Mouse (Mus musculus) midbrain, embryonic 12.5 days (tissue): ENCODE results near the gene Kctd17. TPM values are rescaled to one million over a fixed set of nuclear protein-coding genes. Genes with fewer than 3 reads are reported as not detected.

Experiments
- ATAC-seq: fragments of 200-750 bp; cut with Nextera tagmentation; 2 replicates; pipeline ENCODE4 v1.8.0; 2017; ENCODE audit warnings: low read depth, moderate TSS enrichment, moderate library complexity; ENCODE audit not compliant: low FRiP score
- H3K27ac ChIP-seq: fragments of 300-500 bp; sonication (generic); replicated peaks from 2 replicates; pipeline ENCODE4 v1.5.1; 2016; ENCODE audit warnings: mild to moderate bottlenecking
- H3K27me3 ChIP-seq: fragments of 300-500 bp; sonication (generic); 2 replicates; pipeline ENCODE4 v1.6.1; 2016; ENCODE audit warnings: mild to moderate bottlenecking
- H3K36me3 ChIP-seq: fragments of 300-500 bp; sonication (generic); 2 replicates; pipeline ENCODE4 v1.6.1; 2016
- H3K4me1 ChIP-seq: fragments of 300-500 bp; sonication (generic); 2 replicates; pipeline ENCODE4 v1.6.1; 2016
- H3K4me2 ChIP-seq: fragments of 300-500 bp; sonication (generic); replicated peaks from 2 replicates; pipeline ENCODE4 v1.6.1; 2016; ENCODE audit warnings: mild to moderate bottlenecking, moderate library complexity
- H3K4me3 ChIP-seq: fragments of 300-500 bp; sonication (generic); 2 replicates; pipeline ENCODE4 v1.5.1; 2016; ENCODE audit warnings: mild to moderate bottlenecking
- H3K9ac ChIP-seq: fragments of 300-500 bp; sonication (generic); replicated peaks from 2 replicates; pipeline ENCODE4 v1.6.1; 2016; ENCODE audit warnings: mild to moderate bottlenecking, moderate library complexity
- H3K9me3 ChIP-seq: fragments of 300-500 bp; sonication (generic); 2 replicates; pipeline ENCODE4 v1.6.1; 2016; ENCODE audit warnings: mild to moderate bottlenecking
- WGBS: fragments of 180-500 bp; shearing (Covaris S2); methylation state at CpG from one replicate; pipeline ENCODE4 v1.1.7; 2016; 5-methylcytosine and 5-hydroxymethylcytosine counted together
- polyA plus RNA-seq: library from polyadenylated mRNA; unstranded; fragments of >200 nt; fragmentation: Nextera tagmentation; extraction: Ambion mirVana; gene quantifications from 2 replicates; pipeline ENCODE4 v1.2.1, GENCODE M21; 2016

Kctd17 gene
- polyA plus RNA-seq, 1 experiment from 2014 or later, result 76.1 TPM

DNA sequence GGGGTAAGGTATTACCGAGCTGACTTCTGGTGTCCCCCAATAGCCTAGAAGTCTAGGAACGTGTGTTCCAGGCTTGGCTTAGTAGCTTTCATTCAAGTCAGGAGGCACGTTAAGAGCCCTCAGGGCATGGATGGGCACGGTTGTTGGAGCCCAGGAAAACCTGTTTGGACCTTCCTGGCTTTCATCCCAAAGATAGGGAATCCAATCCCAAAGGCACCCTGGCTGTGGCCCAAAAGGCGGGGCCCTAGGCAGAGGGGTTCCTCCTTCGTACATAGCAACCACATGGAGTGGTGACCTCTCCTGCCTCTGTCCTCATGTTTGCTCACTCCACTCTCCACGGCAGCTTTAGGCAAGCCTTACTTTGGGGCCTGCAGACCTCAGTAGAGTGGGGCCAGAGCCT is 25.9 kb upstream of the Kctd17 start:
- no peak overlapping the region for H3K9ac ChIP-seq
- ATAC-seq, result no peak
- H3K27me3 ChIP-seq, result peaks cover 9% of the 10 kb centered on the region; the same call in 1 of the 2 replicates
- no peaks in the 10 kb centered on the region for H3K9me3 ChIP-seq
- no peak overlapping the region for H3K4me2 ChIP-seq
- peaks cover 23% of the 10 kb centered on the region for H3K4me1 ChIP-seq
- no peak overlapping the region for H3K27ac ChIP-seq
- H3K36me3 ChIP-seq, result no peaks in the 10 kb centered on the region
- H3K4me3 ChIP-seq, result no peak overlapping the region
- 86% methylated on average over 7 of the region's 7 CpGs for WGBS

DNA sequence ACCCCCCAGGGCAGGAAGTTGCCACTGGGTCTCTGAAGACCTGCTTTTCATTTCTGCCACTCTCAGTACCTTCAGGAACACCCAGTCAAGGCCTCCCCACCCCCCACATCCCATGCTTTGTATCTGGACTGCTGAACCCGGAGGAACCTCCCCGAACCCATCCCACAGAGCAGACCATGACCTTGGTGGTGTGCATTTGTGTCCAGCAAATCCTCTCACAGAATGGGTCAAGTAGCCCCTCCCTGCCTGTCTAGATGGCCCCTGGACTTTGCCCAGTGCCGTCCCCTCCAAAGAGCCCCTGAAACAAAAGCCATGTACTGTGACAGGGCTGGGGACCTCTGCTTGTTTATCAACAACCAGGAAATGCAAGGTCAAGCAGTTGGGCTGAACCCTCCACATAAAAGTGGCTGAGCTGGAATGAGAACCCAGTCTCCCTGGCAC is 25.0 kb upstream of the Kctd17 start:
- no peak overlapping the region for H3K27ac ChIP-seq
- WGBS, result 53% methylated on average over 3 of the region's 3 CpGs

DNA sequence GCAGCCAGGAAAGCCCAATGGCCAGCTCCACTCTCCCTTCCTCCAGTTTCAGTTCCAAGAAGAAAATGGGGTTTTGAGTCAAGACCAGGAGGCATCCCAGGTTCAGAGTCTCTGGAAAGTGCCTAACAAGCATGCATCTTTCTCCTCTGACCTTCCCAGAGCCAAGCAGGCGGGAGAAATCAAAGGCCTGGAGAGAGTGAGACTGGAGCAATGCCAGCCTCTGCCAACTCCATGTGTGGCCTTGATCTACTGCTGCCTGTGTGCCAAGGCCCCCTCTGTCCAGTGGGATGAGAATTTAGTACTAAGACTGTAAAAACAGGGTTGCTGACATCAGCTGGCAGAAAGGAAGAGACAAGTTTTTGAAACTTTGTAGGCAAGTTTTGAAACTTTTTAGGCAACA is 24.5 kb upstream of the Kctd17 start:
- H3K9me3 ChIP-seq, result no peaks in the 10 kb centered on the region
- no peak overlapping the region for H3K4me2 ChIP-seq
- no peak overlapping the region for H3K9ac ChIP-seq
- ATAC-seq, result no peak
- WGBS, result 82% methylated on average over 1 of the region's 1 CpGs
- peaks cover 29% of the 10 kb centered on the region for H3K4me1 ChIP-seq
- H3K4me3 ChIP-seq, result no peak overlapping the region
- no peaks in the 10 kb centered on the region for H3K36me3 ChIP-seq
- H3K27ac ChIP-seq, result no peak overlapping the region
- peaks cover 23% of the 10 kb centered on the region for H3K27me3 ChIP-seq

More for the DNA sequence above, 25.0 kb upstream of the Kctd17 start:
- no peak overlapping the region for H3K9ac ChIP-seq
- H3K4me1 ChIP-seq, result peaks cover 29% of the 10 kb centered on the region
- no peak overlapping the region for H3K4me3 ChIP-seq
- H3K9me3 ChIP-seq, result no peaks in the 10 kb centered on the region
- no peak for ATAC-seq
- H3K27me3 ChIP-seq, result peaks cover 18% of the 10 kb centered on the region
- no peaks in the 10 kb centered on the region for H3K36me3 ChIP-seq
- no peak overlapping the region for H3K4me2 ChIP-seq

DNA sequence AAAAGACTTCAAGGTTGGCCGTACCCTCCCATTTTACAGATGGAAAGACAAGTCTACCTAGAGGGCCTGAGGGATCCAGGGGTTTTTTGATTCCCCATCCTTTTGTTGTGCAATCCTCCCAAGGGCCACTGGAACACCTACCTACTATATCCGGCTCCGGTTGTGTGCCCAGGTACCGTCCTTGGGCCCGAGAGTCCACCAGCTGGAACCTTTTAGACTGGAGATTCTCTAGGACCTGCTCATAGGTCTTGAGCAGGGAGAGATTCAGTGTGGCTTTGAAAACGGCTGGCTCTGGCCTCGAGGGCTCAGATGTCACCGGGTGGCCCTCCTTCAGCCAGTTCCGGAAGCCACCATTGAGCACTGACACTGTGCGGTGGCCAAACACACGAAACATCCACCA is 23.3 kb upstream of the Kctd17 start:
- H3K27me3 ChIP-seq, result peaks cover 35% of the 10 kb centered on the region
- 52% methylated on average over 11 of the region's 11 CpGs for WGBS
- peaks cover 36% of the 10 kb centered on the region for H3K4me1 ChIP-seq
- peak overlapping the region; percentile 58 for H3K4me3 ChIP-seq
- H3K9me3 ChIP-seq, result no peaks in the 10 kb centered on the region
- no peak for ATAC-seq
- no peaks in the 10 kb centered on the region for H3K36me3 ChIP-seq
- H3K27ac ChIP-seq, result no peak overlapping the region
- H3K9ac ChIP-seq, result peak overlapping the region; percentile 72; the same call in 1 of the 2 replicates
- H3K4me2 ChIP-seq, result peak overlapping the region; percentile 79

DNA sequence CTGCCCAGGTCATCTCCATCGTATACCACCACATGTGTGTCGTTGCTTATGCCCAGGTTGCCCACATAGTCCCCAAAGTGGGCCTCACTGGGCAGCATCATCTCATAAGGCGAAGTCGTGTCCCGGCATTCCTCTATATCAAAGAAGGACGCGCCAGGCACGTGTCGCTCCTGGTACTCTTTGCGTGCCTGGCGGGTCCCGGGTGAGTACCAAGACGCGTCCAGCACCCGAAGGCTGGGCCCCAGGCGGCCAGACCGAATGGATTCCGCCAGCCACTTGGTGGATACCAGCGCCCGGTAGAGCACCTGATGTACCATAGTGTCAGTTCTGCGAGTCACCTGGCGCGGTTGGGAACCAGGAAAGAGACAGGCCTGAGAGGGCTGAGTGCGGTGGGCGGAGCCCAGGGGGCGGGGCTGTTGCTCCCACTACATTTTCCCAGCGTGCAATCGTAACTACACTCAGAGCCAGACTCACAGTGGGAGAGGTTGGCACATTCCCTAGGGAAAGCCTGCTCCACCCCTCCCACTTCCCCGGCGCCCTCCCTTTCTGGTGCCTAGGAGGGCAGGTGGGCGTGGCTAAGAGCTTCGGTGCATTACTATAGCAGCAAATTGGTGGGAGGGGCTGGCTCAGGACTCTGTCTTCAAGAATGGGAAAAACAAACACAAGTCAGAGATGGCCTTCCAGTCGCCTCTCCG is 22.7 kb upstream of the Kctd17 start, which contains the start of gene Tst:
TSS of gene Tst (minus strand) at position 391 of the 695 bp plus-strand sequence.
- Histone ChIP-seq H3K9me3 (no peaks in the 10 kb centered on the region), H3K4me2 (peak within 1 kb of the TSS; percentile 79), H3K4me3 (peak within 1 kb of the TSS; percentile 58), H3K27ac (peak within 1 kb of the TSS; percentile 86), H3K4me1 (peaks cover 39% of the 10 kb centered on the region), H3K9ac (peak within 1 kb of the TSS; percentile 72), H3K36me3 (no peaks in the 10 kb centered on the region), H3K27me3 (peaks cover 41% of the 10 kb centered on the region)
- WGBS, result 2% methylated on average over 34 of the region's 34 CpGs
- peak; percentile 70 for ATAC-seq

DNA sequence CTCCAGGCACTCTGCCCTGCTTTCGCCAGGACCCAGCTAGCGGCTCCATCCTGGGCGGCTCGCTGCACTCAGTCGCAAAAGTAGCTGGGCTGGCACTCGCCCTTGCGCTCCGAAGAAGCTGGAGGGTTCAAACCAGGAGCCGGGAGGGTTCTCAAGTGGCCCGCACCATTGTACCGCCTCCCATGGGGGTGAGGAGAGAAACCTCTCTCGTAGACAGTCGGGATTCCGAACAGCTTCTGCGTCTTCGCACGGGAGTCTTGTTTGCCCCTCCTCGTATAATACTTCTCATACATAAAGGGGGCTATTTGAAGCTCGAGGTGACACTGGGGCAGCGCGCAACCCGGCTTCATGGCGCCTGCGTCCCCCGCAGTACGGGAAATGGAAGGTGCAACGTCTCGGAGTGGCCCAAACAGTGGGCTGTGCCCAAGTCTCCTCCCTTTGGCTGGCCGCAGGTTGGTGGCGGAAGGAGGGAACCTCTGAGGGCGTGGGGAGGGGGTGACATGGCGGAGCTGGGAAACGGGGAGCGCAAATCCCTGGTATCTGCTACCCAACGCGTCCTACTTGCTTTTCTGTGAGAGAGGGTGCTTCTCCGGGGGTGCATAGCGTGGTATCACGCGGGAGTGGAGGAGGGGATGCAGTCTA is 21.9 kb upstream of the Kctd17 start, which contains the start of gene Mpst:
TSS of gene Mpst (plus strand) at position 124 of the 642 bp plus-strand sequence.
- no peaks in the 10 kb centered on the region for H3K9me3 ChIP-seq
- H3K27me3 ChIP-seq, result peaks cover 48% of the 10 kb centered on the region
- peak within 1 kb of the TSS; percentile 58 for H3K4me3 ChIP-seq
- peak; percentile 90 for ATAC-seq
- H3K4me1 ChIP-seq, result peaks cover 39% of the 10 kb centered on the region
- WGBS, result under 1% methylated on average over 40 of the region's 40 CpGs
- peak within 1 kb of the TSS; percentile 79 for H3K4me2 ChIP-seq
- H3K27ac ChIP-seq, result peak within 1 kb of the TSS; percentile 86
- H3K36me3 ChIP-seq, result no peaks in the 10 kb centered on the region
- H3K9ac ChIP-seq, result peak within 1 kb of the TSS; percentile 72

DNA sequence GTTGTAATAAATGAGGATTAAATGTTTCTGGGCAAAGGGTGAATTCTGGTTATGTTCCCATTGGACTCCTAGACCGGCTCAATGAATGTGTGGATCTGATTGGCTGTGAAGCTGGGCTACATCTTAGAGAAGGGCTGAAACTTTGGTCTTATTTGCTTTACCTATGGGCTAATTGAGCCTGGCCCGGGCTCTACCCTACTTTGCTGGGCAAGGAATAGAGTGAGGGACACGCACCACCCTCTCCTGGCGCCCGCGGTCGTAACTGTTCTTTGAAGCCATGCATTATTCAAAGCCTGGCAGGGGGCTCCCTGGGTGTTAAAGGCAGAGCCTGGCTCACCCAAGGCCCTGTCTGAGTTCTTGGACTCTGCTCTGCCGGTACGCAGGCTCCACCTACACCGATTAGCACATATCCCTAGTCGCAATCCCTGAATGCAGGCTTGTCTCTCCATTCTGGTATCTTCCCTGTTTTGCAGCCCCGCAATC is 18.8 kb upstream of the Kctd17 start:
- peaks cover 33% of the 10 kb centered on the region for H3K4me1 ChIP-seq
- no peaks in the 10 kb centered on the region for H3K9me3 ChIP-seq
- ATAC-seq, result no peak
- H3K4me3 ChIP-seq, result peak overlapping the region; percentile 27
- peaks cover 50% of the 10 kb centered on the region for H3K27me3 ChIP-seq
- H3K27ac ChIP-seq, result no peak overlapping the region
- H3K4me2 ChIP-seq, result peak overlapping the region; percentile 49
- 9% methylated on average over 12 of the region's 12 CpGs for WGBS
- no peaks in the 10 kb centered on the region for H3K36me3 ChIP-seq
- H3K9ac ChIP-seq, result peak overlapping the region; percentile 39; the same call in 1 of the 2 replicates

DNA sequence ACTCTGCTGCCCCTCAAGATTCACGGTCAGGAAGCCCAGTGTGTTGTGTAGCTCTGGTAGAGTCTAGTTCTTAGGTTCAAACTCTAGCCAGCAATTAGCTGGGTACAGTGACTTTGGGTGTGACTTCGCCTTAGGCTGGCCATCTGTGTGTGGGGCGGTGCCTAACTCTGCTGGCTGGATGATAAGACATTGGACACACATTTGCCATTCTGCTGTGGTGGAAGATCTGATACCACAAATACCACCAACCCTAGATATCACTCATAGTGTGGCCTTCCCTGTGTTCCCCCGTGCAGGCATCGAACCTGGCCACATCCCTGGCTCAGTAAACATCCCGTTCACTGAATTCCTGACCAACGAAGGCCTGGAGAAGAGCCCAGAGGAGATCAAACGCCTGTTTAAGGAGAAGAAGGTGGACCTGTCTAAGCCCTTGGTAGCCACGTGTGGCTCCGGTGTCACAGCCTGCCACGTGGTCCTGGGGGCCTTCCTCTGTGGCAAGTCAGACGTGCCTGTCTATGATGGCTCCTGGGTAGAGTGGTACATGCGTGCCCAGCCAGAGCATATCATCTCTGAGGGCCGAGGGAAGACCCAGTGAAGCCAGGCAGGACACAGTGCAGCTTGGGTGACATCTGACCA is 15.2 kb upstream of the Kctd17 start:
- no peak overlapping the region for H3K4me3 ChIP-seq
- H3K27ac ChIP-seq, result no peak overlapping the region
- peaks cover 36% of the 10 kb centered on the region for H3K27me3 ChIP-seq
- H3K9ac ChIP-seq, result no peak overlapping the region
- ATAC-seq, result no peak
- no peak overlapping the region for H3K4me2 ChIP-seq
- no peaks in the 10 kb centered on the region for H3K36me3 ChIP-seq
- H3K9me3 ChIP-seq, result no peaks in the 10 kb centered on the region
- 91% methylated on average over 14 of the region's 14 CpGs for WGBS
- H3K4me1 ChIP-seq, result peaks cover 10% of the 10 kb centered on the region

DNA sequence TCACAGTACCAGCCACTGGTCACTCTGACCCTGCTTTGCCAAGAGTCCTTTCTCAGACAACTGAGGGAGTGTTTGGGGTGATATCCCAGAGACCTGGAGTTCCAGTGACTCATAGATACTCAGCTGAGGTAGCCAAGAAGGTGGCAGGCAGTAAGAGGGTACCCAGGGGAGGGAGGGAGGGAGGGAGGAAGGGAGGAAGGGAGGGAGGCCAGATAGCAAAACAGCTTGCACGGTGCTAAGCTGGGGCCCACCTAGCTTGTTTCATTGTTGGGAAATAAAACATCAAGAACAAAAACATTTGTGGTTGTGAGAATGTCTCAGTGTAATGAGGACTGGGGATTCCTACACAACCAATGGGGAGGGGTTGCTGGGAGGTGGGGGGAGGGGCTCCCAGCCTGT is 14.6 kb upstream of the Kctd17 start:
- H3K4me1 ChIP-seq, result peaks cover 10% of the 10 kb centered on the region
- H3K27ac ChIP-seq, result no peak overlapping the region
- WGBS, result 50% methylated on average over 1 of the region's 1 CpGs

DNA sequence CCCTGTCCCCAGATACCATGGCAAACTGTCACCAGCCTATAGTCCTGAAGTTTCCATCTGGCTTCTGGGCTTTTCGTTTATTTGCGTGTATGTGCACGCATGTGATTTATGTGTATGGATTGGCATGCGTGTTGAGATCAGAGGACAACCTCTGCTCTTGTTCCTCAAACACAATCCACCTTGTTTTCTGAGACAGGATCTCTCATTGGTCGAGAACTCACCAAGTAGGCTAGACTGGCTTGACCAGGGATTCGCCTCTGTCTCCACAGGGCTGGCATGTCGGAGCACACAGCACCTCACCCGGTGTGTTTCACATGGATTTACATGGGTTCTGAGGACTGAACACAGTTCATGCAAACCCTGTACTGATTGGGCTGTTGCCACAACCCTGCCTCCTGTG is 14.2 kb upstream of the Kctd17 start:
- ATAC-seq, result no peak
- peaks cover 10% of the 10 kb centered on the region for H3K4me1 ChIP-seq
- H3K9ac ChIP-seq, result no peak overlapping the region
- no peak overlapping the region for H3K4me2 ChIP-seq
- H3K27me3 ChIP-seq, result peaks cover 26% of the 10 kb centered on the region
- no peak overlapping the region for H3K4me3 ChIP-seq
- H3K36me3 ChIP-seq, result no peaks in the 10 kb centered on the region
- no peak overlapping the region for H3K27ac ChIP-seq
- WGBS, result 92% methylated on average over 8 of the region's 8 CpGs
- H3K9me3 ChIP-seq, result no peaks in the 10 kb centered on the region

More for the DNA sequence above, 14.6 kb upstream of the Kctd17 start:
- no peak overlapping the region for H3K4me2 ChIP-seq
- no peak overlapping the region for H3K9ac ChIP-seq
- ATAC-seq, result no peak
- no peaks in the 10 kb centered on the region for H3K36me3 ChIP-seq
- H3K27me3 ChIP-seq, result peaks cover 31% of the 10 kb centered on the region
- no peak overlapping the region for H3K4me3 ChIP-seq
- H3K9me3 ChIP-seq, result no peaks in the 10 kb centered on the region

DNA sequence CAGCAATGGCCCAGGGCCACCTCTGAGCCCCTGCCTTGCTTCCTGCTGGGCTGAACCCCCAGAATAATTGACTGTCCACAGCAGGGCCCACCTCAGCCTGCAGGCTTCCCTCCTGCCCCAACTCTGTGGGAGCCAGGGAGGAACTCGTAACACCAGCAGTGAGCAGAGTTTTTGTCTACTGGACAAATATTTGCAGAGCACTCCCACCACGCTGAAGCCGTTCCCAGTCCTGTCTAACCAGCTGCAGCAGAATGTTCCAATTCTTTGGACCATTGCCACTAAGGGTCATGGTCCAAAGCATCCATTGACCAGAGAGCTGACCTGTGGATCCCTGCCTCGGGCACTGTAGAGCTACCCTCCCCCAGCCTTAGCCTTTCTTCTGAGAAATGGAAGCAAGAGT is 11.4 kb upstream of the Kctd17 start:
- Histone ChIP-seq H3K9ac (no peak overlapping the region), H3K27me3 (no peaks in the 10 kb centered on the region; the same call in 1 of the 2 replicates), H3K36me3 (no peaks in the 10 kb centered on the region), H3K4me1 (no peaks in the 10 kb centered on the region), H3K9me3 (no peaks in the 10 kb centered on the region), H3K27ac (no peak overlapping the region), H3K4me3 (no peak overlapping the region), H3K4me2 (no peak overlapping the region)
- ATAC-seq, result no peak
- WGBS, result 10% methylated on average over 4 of the region's 4 CpGs

DNA sequence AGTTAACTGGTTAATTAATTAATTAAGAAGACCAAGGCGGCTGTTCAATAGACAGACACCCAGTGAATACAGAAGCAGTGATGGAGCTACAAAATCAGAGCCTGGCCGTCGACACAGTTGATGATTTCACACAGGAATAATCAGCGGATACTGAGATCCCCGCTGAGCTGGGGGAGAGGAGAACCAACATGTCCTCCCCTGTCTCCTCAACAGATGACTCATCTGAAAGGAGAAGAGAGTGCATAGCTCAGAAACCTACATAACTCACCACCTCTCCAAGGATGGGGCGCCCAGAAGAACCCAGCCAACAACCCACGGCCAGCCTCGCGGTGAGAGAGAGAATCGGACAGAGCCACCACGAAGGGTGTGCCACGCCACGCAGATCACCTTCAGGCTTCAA is 8.0 kb upstream of the Kctd17 start:
- Histone ChIP-seq H3K9ac (no peak overlapping the region), H3K4me3 (no peak overlapping the region), H3K4me1 (no peaks in the 10 kb centered on the region), H3K27ac (no peak overlapping the region), H3K9me3 (no peaks in the 10 kb centered on the region), H3K27me3 (peaks cover 10% of the 10 kb centered on the region; the same call in 1 of the 2 replicates), H3K4me2 (no peak overlapping the region), H3K36me3 (no peaks in the 10 kb centered on the region)
- 82% methylated on average over 13 of the region's 13 CpGs for WGBS
- no peak for ATAC-seq
